Mouse (Mus musculus) frontal cortex, adult (tissue): Measurements from ENCODE around the gene Fscn2.

Experiments used
- ATAC-seq: cut with Nextera tagmentation; 2 replicates; pipeline ENCODE4 v1.9.2; 2017; ENCODE audit warnings: mild to moderate bottlenecking, moderate library complexity, mixed read lengths; ENCODE audit not compliant: low TSS enrichment

Fscn2 gene

DNA sequence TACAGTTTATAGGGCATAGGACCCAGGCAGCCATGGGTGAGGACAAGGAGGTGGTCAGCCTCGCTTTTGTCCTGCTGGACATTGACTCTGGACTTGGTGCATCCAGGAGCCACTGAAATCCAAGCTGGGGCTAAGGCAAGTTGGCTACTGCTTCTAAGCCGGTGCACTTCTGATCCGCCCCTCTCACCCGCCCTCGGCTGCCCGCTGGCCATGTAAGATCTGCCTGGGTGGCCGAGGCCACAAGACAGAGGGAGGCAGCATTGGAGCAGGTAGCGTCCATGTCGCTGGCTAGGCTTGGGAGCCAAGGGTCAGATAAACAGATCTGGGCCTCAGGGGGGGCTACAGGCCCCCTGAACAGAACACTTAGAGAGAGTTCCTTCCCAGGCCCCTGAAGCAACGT, at the start of gene Fscn2:
Gene Fscn2 (plus strand): TSS at position 240 of the 400 bp plus-strand sequence.
- ATAC-seq: no peak

GRCm38 (mm10) chr11:120311561-120311960, 49.8 kb upstream of the Fscn2 start:
- no peak for ATAC-seq

DNA sequence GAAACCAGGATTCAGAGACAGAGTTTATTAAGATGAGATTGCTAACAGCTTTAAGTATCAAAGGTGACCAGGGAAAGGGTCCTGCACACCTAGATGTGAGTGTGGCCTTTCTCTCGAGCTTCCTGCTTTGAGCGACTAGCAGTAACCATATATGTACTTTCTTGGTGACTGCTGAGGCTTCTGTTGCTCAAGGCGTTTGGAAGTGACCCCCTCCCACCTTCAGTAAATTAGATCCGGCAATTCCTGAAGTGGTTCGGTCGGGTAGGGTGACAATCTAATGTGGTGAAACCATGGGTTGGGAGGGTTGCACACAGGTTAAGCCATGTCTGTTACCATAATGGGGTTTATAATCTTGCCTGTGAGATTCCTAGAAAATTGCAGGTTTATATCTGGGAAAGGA, 49.3 kb upstream of the Fscn2 start:
- no peak for ATAC-seq

GRCm38 (mm10) chr11:120313906-120314685, 47.2 kb upstream of the Fscn2 start:
- ATAC-seq: no peak

GRCm38 (mm10) chr11:120314721-120315415, 46.5 kb upstream of the Fscn2 start:
- no peak for ATAC-seq

- peak; percentile 50 for ATAC-seq
Observed at GRCm38 (mm10) chr11:120315416-120315761, 45.9 kb upstream of the Fscn2 start.

DNA sequence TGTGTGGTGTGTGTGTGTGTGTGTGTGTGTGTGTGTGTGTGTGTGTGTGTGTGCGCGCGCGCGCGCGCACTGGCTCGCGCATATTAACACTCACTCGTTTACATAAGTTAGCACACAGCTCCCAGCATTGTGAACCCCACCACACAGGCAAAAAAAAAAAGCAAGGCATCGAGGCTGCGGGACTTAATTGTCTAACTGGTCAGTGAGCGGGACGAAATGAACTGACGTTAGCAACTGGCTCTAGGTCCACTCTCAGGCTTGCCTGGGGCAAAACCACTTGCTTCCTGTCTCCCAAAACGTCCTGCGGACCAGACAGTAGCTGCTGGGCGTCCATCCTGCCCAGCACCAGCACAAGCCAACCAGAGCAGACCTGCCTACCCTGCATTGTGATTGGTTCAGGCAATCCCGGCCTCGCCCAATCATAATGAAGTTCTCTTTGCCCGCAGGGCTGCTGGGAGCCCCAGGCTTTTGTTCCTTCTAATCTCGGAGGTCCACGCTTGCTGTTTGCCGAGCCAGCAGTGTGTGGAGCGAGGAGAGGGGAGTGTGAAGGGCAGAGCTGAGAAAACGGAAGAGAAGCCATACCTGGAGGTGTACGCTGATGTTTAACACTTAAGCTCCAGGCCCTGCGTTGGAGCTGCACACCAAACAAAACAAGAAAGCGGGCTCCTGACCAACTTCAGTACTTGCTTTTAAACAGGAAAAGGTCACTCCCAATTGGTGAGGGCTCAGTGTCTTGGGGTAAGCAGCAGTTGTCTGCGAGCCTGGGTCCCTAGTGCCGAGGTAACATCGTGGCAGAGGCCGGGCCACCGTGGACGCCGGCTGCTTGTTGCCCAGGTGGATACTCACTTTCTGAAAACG, 45.3 kb upstream of the Fscn2 start:
- peak; percentile 97 for ATAC-seq

DNA sequence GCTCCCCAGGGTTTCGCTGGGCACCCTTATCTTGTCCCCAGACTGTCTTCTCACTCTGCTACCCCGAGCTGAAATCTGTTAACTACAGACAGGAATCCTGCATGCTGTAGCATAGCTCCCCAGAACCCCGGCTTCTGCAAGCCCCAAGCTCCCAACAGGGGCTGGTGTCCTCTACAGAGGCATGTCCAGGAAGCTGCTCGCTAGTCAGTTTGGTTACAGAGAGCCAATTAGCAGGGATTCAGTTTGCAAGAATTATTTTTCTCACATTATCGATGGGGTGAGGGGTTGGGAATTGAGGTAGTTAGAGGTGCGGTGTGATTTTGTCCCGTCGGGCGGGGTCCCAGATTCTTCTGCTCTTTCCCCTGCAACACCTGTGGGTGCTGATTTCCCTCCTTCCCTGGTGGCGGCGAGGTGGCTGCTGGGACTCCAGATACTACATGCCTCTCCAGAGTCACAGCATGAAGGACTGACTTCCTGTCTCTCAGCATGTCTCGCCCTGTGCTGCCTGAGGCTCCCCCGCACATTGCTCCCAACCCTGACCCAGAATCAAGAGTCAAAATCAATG, 44.6 kb upstream of the Fscn2 start:
- no peak for ATAC-seq

DNA sequence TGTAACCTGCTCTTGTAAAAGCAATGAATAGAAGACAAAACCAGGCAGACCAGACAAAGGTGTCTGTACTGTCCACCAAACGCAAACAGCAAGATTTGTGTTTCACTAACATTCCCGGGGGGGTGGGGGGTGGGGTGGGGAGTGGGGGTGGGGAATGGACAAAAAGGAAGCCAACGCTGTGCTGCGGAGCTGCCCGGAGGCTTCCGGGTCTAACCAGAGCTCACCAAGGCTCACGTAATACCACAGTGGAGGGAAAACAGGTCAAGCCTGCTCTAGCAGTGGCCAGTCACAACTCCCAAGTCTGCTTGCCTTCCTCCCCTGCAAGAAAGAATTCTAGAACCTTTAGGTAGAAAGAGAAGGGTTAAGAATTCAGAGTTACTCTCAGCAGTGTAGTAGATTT, 43.9 kb upstream of the Fscn2 start:
- no peak for ATAC-seq

GRCm38 (mm10) chr11:120319310-120319709, 42.0 kb upstream of the Fscn2 start:
- no peak for ATAC-seq

DNA sequence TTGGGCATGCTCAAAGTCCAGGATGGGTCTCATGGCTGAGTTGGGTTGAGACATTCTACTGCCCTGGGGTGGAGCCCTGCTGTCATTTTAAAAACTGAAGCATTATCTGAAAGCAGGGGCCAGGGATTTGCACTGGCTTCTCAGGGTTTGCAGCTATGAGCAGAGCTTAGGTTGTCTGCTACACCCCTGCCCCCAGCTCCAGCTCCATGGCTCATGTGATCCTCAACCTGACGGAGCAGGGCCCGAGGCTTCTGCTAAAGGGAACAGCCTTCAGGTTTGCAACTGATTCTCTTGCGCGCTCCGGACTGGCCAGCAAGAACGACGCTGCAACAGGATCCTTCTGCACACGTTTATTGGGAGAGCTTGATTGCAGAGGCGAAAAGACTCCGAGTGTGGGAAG, 41.2 kb upstream of the Fscn2 start:
- no peak for ATAC-seq

DNA sequence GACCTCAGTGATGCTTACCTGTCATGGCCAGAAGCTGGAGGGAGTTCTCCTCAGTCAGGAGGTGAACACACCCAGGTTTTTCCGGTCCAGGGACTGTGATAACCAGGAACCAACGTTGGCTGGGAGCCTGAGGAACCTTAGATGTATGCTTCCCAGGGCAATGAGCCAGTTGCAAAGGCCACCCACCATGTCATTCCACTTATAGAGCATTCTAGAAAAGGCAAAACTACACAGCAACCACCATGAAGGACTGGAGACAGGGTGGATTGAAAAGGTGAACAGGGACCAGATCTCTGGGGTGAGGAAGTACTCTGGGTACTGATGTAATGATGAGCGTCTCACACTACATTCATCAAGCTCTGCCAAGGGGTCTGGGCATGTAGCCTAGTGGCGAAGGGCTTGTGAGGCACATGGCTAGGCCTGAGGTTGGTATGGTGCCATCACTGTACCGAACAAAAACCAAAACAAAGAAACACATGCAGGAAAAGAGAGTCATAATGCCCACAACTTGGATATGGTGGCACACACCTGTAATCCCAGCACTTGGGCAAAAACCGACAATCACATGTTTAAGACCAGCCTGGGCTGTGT, 25.8 kb upstream of the Fscn2 start:
- no peak for ATAC-seq

DNA sequence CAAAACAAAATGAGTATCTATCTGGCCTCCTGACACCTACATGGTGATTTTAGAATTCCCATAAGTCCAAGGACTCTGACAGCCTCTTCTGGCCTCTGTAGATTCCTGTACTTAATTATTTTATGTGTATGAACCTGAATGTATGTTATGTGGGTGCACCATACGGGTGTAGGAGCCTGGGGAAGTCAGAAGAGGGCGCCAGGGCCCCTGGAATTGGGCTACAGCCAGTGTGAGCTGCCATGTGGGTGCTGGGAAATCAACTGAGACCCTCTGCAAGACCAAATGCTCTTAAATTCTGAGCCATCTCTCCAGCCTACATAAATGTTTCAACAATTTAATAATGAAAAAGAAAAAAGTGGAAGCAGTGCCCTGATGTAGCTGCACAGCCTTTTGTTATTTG, 23.9 kb upstream of the Fscn2 start:
- no peak for ATAC-seq

DNA sequence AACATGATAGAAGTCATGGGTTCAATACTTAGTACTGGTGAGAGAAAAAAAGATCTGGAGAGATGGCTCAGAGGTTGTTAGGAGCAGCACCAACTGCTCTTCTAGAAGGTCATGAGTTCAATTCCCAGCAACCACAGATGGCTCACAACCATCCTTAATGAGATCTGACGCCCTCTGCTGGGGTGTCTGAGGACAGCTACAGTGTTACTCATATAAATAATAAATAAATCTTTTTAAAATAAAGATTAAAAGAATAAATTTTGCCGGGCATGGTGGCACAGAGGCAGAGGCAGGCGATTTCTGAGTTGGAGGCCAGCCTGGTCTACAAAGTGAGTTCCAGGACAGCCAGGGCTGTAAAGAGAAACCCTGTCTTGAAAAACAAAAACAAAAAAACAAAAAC, 22.5 kb upstream of the Fscn2 start:
- ATAC-seq: no peak

DNA sequence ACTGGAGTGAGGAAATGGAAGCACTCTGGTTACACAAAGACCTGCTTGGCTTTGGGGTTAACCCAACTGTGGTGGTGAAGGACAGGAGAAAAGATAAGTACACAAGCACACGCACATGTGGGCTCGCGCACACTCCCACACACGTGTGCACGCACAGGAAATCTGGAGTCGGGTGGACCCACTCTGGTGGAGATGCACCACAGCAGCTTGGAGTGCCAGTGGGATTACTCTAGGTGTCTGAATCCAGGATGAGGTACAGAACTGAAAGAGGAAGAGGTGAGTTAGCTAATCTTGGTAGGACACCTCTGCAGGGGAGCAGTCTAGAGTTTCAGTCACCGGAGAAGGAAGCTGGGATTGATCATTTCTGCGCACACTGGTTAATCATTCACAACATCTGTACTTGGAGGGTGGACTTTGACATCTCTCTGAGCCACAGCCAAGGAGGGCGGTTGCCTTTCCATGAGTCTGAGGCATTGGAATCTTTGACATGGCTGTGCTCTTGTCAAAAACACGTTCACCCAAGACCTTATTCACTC, 21.3 kb upstream of the Fscn2 start:
- ATAC-seq: no peak

DNA sequence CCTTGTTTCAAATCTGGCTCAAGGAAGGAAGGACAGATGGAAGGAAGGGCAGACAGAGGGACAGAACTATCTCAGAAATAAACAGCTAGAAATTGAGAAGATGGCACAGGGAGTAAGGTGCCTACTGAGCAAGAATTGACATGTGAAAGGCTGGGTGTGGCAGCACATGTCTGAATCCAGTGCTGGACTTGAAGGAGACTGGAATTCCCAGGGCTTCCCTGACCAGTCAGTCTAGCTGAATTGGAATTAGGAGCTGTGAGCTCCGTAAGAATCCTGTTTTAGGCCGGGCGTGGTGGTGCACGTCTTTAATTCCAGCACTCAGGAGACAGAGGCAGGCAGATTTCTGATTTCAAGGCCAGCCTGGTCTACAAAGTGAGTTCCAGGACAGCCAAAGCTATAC, 19.7 kb upstream of the Fscn2 start:
- ATAC-seq: no peak

DNA sequence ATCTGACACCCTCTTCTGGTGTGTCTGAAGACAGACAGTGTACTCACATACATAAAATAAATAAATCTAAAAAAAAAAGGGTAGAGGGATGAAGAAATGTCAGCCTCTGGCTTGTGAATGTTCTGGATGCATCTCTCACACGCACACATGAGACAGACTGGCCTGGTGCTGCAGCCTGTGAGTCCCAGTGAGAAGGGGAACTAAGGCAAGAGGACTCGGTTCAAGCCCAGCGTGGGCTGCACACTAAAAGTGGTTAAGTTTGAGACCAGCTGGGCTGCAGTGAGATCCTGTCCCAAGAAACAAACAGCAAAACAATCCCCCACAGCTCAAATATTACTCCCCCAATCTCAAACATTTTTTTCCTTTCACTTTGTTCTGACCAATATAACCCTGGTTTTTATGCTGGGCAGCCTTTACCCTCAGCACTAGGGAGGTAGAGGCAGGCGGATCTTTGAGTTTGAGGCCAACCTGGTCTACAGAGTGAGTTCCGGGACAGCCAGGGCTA, 18.6 kb upstream of the Fscn2 start:
- ATAC-seq: no peak

DNA sequence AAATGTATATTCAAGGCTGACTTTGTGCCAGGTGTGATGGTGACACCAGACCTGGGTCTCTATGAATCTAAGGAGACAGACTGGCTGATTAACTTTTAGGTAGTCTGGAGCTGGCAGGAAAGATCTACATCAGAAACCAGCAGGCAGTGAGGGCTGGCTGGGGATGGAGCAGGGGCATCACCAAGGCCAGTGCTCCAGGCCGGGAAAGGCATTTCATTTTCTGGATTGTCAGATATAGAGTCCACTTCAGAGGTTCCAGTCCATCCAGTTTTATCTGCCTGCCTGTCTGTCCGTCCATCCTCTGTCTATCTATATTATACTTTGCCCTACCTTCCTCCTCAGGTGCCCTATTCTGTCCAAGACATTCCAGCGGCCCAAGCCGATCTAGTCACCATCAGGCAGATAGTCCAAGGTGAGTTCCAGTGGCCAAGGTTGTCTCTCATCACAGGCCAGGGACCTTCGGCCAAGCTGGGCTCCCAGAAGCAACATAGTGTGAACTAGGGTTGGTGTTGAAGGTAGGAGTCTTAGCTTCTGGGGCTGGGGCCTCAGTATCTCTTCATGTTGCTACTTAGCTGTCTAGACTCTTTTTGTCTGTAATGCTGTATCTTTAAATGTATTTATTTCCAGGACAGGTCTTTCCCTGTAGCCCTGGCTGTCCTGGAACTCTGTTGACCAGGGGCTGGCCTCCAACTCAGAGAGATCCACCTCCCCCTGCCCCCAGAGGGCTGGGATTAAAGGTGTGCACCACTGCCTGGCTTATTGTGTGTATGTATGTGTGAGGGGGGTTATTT, 17.6 kb upstream of the Fscn2 start:
- ATAC-seq: no peak

GRCm38 (mm10) chr11:120344310-120344920, 16.9 kb upstream of the Fscn2 start:
- no peak for ATAC-seq

DNA sequence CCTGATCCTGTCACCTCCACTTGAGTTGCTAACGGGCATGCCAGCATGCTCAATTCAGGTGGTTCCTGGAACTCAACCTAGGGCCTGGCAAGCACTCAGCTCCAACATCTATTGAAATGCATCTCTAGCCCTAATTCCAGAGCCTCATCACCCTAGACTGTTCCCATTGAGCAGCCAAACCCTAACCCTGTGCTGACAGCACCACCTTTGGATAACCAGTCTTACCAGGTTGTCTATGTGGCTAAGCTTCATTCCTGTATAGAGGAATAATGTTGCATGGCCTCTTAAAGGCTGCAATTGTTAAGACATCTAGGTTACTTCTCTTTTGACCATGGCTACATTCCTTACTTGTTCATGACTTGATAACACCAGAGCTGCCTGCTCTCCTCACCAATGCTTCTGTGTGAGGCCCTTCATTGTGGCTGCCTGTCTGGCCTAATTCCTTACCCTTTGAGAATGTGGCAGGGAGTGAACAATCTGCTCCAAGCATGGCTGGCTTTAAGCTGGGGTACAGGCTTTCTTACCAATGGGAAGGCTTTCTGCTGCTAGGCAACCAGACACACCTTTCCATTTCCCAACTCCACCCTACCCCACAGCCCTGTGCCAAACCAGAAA, 16.2 kb upstream of the Fscn2 start:
- ATAC-seq: no peak
